Mouse (Mus musculus) left cerebral cortex, postnatal 14 days (tissue): Measurements from ENCODE around the gene Olfr410. TPM values are rescaled to one million over a fixed set of nuclear protein-coding genes. Genes with fewer than 3 reads are reported as not detected.

Experiments used
- DNase-seq, 2 experiments: peaks; one replicate each; pipeline ENCODE4 v3.0.0; 2021 to 2022; ENCODE audit warnings: low spot score in 2 of 2, mixed read lengths in 1 of 2
- intact Hi-C: fragments of 180-260 bp; cut with DNase I; formaldehyde crosslinking; loops from one replicate; pipeline ENCODE4 v1.15.1; 2025
- long read RNA-seq, 2 experiments: library from polyadenylated mRNA; stranded (forward); transcript quantifications; one replicate each; pipeline ENCODE4 v2.0.0; 2021
- total RNA-seq, 2 experiments: library from RNA; stranded (reverse); gene quantifications; 2 replicates each; pipeline ENCODE4 v1.2.3; 2021

Olfr410 gene
- not detected for total RNA-seq
- long read RNA-seq, experiment 1: 0 reads
- long read RNA-seq, experiment 2: 0 reads

DNA sequence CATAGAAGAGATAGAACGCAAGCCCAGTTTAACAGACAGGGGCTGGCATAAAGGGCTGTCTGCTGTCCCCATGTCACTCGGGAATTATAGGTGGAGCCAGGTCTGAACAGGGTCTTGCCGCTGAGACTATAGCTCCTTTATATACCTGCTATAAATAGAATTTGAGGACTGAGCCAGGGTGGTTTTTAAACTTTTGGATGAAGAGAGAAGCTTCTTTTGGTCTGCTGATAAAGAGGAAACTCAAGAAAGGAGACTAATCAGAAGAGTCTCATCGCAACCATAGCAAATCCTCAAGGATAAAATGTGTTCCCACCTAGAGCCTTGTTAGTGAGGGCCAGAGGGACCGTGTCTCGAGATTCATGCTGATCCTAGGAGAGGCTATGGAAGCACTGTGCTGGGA lies at the start of gene Olfr410:
Gene Olfr410, minus strand, starts transcription at position 101 of the 400 bp plus-strand sequence.
- intact Hi-C loops: no loop called here

DNA sequence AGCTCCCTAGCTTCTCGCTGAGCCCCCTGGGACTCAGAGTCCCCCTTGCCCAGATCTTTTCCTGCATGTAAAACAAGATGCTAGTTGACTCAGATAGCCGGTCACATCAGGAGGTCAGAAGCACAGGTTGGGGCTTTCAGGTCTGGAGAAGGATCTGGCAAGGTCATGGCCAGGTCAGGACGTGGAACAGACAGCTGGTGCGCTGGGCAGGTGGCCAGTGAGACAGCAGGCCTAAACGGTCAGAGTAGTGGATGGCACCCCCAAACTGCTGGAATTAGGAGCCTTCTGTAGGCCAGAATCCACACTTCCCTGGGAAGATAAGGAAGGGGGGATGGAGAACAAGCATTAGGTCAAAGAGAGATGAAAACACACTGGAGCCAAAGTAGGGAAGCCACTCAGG lies 49.4 kb upstream of the Olfr410 start:
- intact Hi-C loops: no loop called here
- no peak for DNase-seq

More for the DNA sequence above, at the start of gene Olfr410:
- DNase-seq: no peak

DNA sequence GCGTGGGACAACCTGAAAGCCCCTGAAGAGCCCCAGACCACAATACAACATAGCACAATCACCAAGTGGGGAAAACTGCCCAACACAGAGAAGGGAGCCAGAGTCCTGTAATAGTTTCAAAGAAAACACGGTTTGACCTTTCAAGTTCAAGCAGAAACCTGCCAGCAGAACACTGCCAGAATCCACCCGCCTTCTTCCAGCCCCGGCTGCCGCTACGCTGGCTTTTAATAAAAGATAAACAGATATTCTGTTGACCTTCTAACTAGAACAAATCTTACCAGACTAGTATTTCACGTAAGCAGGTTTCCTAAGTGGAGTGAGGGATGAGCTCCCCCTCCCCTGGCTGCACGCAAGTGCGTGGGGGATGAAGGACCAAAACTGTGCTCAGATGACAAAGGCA lies 47.8 kb upstream of the Olfr410 start:
- intact Hi-C loops: no loop called here
- DNase-seq: no peak

DNA sequence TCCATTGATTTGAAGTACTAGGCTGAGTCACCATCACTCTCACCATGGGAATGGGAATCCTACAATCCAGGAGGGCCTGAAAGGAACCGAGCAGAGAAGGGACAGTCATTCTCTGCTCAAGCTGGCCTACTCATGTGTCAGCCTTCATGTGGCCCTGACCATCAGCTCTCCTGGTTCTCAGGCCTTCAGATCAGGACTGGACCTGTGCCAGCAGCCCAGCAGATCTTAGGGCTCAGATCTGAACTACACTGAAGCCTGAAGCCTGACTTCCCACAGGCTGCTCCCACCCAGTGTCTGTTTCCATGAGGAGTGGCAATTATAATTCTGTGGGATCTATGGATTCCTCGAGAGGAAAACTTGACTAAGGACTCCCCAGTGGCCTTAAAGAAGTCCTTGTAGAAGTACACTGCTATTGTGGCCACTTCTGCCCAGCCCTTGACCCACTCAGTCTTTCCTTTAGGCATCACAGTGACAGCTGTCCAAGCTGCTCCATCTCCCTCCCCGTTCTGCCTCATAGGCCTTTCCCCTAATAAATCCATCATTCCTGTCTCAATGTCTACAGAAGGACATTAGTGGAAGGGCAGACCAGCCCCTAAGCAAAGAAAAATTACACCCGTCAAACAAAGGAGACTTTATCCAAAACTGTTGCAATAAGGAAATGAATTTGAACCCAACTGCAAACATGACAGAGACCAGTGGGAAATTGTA lies 41.5 kb upstream of the Olfr410 start:
- no peak for DNase-seq
- intact Hi-C loops: loop anchor here (5.0 to 10.0 kb wide), 2 partner anchors 168 to 1305 kb away; no protein-coding TSS in a partner anchor

DNA sequence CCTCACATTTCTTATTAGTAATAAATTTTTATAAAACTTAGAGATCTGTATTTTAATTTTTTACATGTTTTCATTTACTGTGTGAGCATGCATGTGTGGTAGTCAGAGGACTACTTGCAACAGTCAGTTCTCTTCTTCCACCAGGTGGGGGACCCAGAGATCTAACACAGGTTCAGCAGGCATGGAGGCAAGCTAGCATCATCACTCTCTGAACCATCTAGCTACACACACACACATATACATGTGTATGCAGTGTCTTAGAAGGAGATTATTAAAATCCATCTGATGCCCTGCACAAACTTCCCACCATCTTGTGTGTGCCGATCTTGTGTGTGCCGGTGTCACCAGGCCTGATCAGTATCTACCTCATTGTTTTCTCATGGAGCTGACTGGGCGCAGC lies 39.0 kb upstream of the Olfr410 start:
- intact Hi-C loops: loop anchor here (2.0 to 10.0 kb wide), 3 partner anchors 150 to 1302 kb away; no protein-coding TSS in a partner anchor
- DNase-seq: peak; percentile 84 to 86

DNA sequence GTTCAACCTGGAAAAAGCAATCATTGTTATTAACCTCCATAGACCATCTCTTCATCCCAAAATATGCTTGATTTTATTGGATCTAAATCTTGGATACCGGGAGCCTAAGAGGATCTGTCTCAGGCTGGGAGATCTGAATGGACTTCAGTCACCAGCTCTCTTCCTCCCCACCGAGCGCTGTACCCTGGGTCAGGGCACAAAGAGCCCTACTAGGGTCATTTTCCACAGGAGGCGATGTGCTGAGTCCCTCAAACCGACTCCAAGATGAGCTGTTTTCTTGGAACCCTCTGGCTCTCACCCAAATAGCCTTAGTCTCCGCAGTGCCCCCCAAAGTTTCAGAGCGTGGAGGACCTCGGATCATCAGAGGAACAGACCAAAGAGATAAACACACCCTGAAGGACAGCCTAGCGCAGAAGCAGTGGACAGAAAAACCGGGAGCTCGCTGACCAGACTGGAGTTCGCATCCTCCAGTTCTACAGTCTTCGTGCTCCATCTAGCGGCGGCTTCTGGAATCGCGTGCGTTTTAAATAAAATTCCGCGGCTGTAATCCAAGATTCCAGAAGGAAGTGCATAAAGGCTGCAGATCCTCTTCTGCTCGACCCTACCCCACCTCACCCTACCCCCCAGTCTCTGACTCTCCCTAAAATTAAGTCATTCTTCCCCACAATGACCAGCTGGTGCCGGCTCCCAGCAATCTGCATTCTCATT lies 33.7 kb upstream of the Olfr410 start:
- DNase-seq: peak; percentile 72 to 89
- intact Hi-C loops: loop anchor here (2.0 to 10.0 kb wide), 2 partner anchors 1233 to 1297 kb away; partner anchors contain the start of gene Haspin

DNA sequence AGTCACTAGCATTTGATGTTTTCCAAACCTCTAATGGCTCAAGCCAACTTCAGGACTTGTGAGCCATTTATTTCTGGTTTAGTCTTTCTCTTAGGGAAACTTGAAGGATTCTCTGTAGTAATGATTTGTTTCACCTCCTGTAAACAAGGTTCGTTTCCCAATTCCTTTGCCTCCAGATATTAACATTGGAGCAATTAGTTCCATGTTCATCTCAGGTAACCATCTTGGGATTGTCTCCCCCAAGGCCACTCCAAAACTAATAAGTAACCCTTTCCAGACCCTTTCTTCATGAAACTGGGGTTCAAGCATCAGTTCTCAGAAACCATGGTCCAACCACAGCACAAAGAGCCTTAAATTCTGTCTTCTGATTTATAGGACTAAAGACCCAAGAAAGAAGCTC lies 23.9 kb upstream of the Olfr410 start, which contains the start of gene Olfr412:
Gene Olfr412, plus strand, starts transcription at position 301 of the 400 bp plus-strand sequence.
- intact Hi-C loops: no loop called here
- DNase-seq: no peak

DNA sequence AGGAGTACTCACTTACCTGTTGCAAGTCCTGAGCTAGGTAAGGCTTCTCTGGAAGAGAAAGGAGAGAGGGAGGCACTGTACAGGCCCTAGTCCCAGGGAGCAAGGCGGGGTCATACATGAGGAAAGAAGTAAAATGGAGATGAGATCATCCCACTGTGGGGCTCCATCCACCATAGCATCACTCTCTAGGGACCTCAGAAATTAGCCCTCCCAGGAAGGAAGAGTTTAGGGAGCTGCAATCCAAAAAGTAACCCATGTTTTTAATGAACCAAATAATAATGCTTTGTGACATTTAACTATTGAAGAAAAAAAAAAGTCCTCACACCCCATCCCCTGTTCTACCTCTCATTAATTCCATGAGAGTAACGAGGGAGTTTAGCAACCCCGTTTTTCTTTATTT lies 14.7 kb upstream of the Olfr410 start, which contains the start of gene Olfr411:
Gene Olfr411, minus strand, starts transcription at position 101 of the 400 bp plus-strand sequence.
- intact Hi-C loops: no loop called here
- no peak for DNase-seq

DNA sequence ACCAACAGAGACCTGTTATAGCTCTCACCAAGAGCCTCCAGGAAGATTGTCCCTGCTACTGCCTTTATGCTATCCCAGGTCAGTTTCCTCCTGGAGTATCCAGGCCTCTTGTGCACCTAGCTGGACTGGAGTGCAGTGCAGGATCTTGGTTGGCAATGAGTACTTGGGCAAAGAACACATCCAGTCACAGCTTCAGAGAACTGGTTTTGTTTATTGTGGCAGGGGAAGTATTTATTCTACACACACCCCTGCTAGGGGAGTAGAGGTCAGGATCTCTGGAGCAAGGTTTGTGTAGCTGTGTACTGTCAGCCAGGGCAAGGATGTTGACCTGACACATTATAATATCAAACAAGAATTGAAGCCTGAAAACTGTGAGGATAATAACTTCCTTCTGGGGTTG lies 9.1 kb downstream of the Olfr410 start:
- DNase-seq: no peak
- intact Hi-C loops: no loop called here

DNA sequence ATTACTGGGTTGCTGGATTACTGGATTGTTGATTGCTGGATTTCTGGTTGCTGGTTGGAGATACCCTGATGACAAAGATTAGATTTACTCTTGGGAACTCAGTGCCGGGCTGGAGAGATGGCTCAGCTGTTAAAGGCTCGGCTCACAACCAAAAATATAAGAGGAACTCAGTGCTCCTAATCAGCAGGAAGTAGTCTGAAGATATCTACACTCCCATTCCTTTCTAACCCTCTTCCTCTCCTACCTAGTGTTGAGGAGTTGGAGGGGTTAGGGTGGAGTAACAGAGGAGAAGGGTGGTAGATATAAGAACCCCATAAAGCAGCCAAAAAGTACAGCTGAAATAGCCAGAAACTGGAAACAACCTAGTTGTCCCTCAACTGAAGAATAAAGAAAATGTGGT lies 11.8 kb downstream of the Olfr410 start:
- intact Hi-C loops: no loop called here

DNA sequence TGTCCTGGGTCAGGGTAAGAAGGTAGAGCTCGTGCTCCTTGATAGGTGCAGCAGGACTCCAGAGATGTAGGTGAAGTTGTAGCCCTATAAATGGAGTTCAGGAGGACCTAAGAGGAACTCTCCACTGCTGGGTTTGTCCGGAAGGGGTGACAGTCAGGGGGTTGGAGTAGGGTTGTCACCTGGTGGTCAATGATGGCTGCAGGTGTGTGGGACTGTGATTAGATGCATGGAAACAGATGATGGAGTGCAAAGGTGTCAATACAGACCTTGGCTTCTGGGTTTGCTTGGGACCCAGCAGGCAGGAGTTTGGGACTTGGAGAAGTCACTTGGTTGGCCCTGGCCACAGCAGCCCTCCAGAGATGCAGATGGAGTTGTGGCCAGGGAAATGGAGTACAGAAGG lies 50.6 kb downstream of the Olfr410 start:
- DNase-seq: no peak
- intact Hi-C loops: no loop called here

More for the DNA sequence above, 11.8 kb downstream of the Olfr410 start:
- no peak for DNase-seq

DNA sequence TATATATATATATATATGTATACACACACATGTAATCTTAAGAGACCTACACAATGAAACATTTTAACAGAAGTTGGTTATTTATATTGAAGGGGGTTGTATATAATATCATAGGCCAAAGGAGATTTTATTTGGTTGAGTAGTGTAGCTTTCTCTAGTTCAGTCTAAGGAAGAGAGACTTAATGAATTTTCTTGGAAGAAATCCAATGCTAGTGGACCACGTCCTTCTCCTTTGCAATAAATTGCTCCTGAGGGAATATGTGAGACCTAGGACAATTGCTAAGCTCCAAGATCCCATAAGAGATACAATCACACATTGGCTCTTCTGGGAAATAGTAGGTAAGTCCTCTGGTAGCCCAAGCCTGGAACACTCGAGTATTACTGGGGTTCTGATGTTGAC lies 54.4 kb downstream of the Olfr410 start, which contains the start of gene Olfr59:
Gene Olfr59, plus strand, starts transcription at position 301 of the 400 bp plus-strand sequence.
- intact Hi-C loops: no loop called here

More for the DNA sequence above, 54.4 kb downstream of the Olfr410 start, which contains the start of gene Olfr59:
- no peak for DNase-seq

Other genes with a start within 250 kb of the Olfr410 start
- gene Olfr401, start 224.3 kb downstream of the Olfr410 start, total RNA-seq: not detected
- gene Olfr402, start 184.5 kb downstream of the Olfr410 start, total RNA-seq: not detected
- not detected for gene Olfr403, start 151.8 kb downstream of the Olfr410 start, total RNA-seq
- gene Olfr43, start 126.7 kb downstream of the Olfr410 start, total RNA-seq: not detected
- gene Olfr406, start 78.2 kb downstream of the Olfr410 start, total RNA-seq: not detected
- gene Olfr59, start 54.3 kb downstream of the Olfr410 start, total RNA-seq: not detected
- not detected for gene Olfr411, start 14.6 kb upstream of the Olfr410 start, total RNA-seq
- gene Olfr412, start 24.0 kb upstream of the Olfr410 start, total RNA-seq: not detected